Mouse (Mus musculus): ENCODE results near the gene Npnt. TPM values are rescaled to one million over a fixed set of nuclear protein-coding genes. Genes with fewer than 3 reads are reported as not detected.

Npnt gene
- polyA plus RNA-seq, 2 experiments from 2014 or later = 0.36 to 0.79 TPM

GRCm38 (mm10) chr3:132855458-132856212 is 94.5 kb downstream of the Npnt start:
- no peak for ATAC-seq

DNA sequence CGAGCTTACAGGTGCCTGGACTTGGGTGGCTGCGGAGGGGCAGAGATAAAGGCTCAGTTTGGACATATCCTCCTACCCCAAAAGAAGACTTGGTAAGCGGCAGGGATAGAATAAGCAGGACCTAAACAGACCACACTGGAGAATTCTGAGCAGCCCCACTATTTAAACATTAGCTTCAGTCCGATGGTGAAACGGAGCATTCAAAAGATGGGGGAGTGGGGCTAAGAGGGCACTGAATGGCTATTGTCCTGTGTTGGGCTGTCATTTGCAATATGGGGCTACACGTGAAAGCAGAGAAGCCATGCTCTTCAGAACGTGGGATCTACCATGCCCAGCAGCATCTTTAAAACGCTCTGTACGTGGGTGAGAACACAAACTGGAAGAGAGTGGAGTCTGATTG is 95.8 kb downstream of the Npnt start:
- no peak for ATAC-seq

DNA sequence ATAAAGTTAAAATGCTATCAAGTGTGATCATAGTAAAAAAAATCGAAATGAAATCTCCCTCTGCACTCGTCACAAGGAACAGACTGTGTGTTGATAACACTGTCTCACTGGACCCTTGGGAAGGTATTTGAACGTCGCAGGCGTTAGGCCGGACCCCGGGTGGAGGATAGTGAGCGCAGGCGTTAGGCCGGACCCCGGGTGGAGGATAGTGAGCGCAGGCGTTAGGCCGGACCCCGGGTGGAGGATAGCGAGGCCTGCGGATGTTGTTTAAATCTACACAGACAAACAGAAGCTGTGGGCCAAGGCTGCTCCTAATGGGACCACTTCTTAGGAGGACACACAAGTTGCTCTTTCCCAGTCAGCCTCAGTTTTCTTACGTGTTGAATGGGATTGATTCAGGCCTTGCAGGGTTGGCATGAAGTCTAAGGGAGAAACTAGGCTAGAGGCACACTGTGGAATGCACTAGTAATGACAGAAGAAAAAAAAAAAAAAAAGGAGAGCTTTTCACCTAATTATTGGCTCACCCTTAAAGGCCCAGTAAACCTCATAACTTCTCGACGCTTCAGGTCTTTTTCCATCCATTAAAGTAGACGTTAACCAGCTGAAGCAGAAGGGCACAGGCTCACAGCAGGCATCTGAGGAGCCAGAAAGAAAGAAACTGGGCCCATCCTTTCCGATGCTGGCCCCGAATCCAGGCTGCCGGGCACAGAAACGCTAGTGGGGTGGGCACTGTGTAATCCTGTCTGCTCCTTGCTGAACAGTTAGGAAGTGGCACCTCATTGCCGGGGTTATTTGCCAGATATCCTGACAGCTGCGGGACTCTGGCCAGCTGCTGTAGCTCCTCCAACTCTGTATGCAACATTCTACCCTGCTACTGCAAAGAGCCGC is 98.0 kb downstream of the Npnt start:
- no peak for ATAC-seq

- ATAC-seq = no peak
These were observed 98.7 kb downstream of the Npnt start for GRCm38 (mm10) chr3:132851417-132851816.

DNA sequence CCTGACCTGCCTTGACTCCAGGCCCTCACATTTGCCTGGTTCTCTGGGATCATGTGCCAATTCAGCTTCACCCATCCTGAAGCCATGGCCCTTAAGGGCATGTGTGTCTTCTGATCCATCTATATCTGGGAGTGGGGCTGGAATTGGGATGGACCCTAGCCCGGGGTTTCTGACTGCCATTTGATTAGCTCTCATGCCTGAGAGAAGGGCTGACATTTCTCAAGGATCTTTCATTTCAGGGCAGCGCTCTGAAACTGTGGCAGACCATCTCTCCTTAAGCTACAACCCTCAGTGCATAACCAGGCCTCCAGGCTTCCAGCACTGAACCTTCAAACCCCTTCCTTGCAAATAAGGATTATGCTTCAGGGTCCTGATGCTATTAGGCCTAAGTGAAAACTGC is 99.7 kb downstream of the Npnt start:
- ATAC-seq = no peak

GRCm38 (mm10) chr3:132849669-132850068 is 100.4 kb downstream of the Npnt start:
- ATAC-seq = no peak

DNA sequence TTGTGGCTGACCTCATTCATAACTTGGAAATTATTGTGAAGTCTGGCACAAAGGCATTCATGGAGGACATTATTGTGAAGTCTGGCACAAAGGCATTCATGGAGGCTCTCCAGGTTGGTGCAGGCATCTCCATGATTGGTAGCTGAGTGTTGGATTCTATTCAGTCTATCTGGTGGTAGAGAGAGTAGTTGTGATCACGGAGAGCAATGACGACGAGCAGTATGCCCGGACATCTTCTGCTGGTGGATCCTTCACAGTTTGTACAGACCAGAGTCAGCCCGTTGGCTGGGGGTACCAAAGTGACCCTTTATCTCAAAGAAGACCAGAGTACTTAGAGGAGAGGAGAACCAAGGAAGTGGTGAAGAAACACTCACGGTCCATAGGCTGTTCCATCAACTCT is 107.4 kb downstream of the Npnt start:
- ATAC-seq = no peak

DNA sequence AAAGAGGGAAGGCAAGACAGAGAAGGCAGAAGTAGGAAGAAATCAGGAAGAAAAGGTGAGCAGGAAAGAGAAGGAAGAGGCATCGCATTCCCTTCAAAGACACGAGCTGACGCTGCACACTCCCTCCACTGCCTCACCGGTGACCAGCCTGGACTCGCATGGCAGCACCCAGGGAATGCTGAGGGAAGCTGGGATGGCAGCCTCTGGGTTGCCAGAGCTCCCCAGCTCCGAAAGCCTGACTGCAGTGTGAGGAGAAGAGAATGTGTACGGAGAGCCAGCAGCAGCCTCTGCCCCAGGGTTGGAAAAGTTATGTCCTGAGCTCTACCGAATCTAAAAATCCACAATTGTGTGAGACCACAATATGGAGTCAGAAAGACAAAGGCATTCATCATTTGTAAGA is 110.6 kb downstream of the Npnt start:
- ATAC-seq = no peak

DNA sequence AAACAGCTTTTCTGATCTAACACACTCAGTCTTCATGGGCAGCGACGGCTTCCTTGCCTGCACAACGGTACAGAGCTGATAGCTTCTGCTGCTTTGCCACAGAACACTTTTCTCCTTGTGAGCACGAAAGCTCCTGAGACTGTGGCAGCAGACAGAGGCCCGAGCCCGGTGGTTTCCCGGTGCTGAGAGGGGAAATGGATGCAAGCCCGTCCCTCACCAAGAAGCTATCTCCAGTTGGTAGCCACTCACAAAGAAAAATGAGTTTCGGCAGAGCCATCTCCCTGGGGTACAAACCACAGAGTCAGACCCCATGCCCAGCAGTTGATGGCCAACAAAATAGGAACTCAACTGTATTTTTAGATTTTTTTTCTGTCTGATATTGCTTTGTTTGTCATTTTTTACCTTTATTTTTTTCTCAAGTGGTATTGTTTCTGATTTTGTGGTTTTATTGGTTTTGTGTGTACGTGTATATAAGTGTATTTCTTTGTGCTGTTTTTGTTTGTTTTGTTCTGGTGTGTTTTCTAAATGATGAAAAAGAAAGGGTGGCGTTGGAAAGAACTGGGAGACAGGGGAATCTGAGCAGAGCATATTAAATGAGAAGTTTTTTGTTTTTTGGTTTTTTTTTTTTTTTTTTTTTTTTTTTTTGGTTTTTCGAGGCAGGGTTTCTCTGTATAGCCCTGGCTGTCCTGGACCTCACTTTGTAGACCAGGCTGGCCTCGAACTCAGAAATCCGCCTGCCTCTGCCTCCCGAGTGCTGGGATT is 111.3 kb downstream of the Npnt start:
- ATAC-seq = no peak

GRCm38 (mm10) chr3:132837134-132837533 is 113.0 kb downstream of the Npnt start:
- no peak for ATAC-seq

GRCm38 (mm10) chr3:132835118-132835794 is 114.8 kb downstream of the Npnt start:
- no peak for ATAC-seq

Other genes with a start within 250 kb of the Npnt start
- 10 to 100 TPM; 19.8 to 21.9 TPM for gene Ints12, start 141.5 kb upstream of the Npnt start, polyA plus RNA-seq (2017; shearing (Covaris generic))
- 1 to 10 TPM; 2.1 to 3.8 TPM for gene Gstcd, start 141.7 kb upstream of the Npnt start, polyA plus RNA-seq (2017; shearing (Covaris generic))